Mouse (Mus musculus) heart, adult 2 months (tissue): Measurements from ENCODE around the gene Coro1a. TPM values are rescaled to one million over a fixed set of nuclear protein-coding genes. Genes with fewer than 3 reads are reported as not detected.

Source experiments
- DNase-seq, 2 experiments: peaks; one replicate each; pipeline ENCODE4 v3.0.0; 2021
- H3K27ac ChIP-seq: fragments of 200-600 bp; 2 replicates; pipeline ENCODE4 v1.8.1; 2022
- H3K27me3 ChIP-seq: fragments of 200-500 bp; 2 replicates; pipeline ENCODE4 v1.6.1; 2012; ENCODE audit warnings: mild to moderate bottlenecking, low read length, inconsistent platforms, mixed read lengths; ENCODE audit not compliant: control insufficient read depth, insufficient read depth
- H3K36me3 ChIP-seq: fragments of 200-500 bp; 2 replicates; pipeline ENCODE4 v1.6.1; 2012; ENCODE audit warnings: low read length, inconsistent platforms; ENCODE audit not compliant: control insufficient read depth, insufficient read depth
- H3K4me1 ChIP-seq: fragments of 200-500 bp; 2 replicates; pipeline ENCODE4 v1.6.1; 2011; ENCODE audit warnings: low read length; ENCODE audit not compliant: control insufficient read depth, insufficient read depth
- H3K4me3 ChIP-seq: fragments of 200-600 bp; 2 replicates; pipeline ENCODE4 v1.8.1; 2022
- H3K79me2 ChIP-seq: fragments of 200-500 bp; replicated peaks from 2 replicates; pipeline ENCODE4 v1.6.1; 2012; ENCODE audit warnings: mild to moderate bottlenecking, inconsistent platforms, low read length, moderate library complexity, mixed read lengths; ENCODE audit not compliant: control insufficient read depth, insufficient read depth
- H3K9ac ChIP-seq: fragments of 200-500 bp; 2 replicates; pipeline ENCODE4 v1.6.1; 2012; ENCODE audit warnings: low read depth, mild to moderate bottlenecking, control low read depth, inconsistent platforms, low read length, mixed read lengths
- CTCF ChIP-seq: fragments of 200-600 bp; IDR thresholded peaks from 2 replicates; pipeline ENCODE4 v1.8.1; 2022; ENCODE audit warnings: antibody characterized with exemption, mild to moderate bottlenecking, moderate library complexity
- EP300 ChIP-seq: fragments of 200-500 bp; IDR thresholded peaks from 2 replicates; pipeline ENCODE4 v1.6.1; 2011; ENCODE audit warnings: low read depth, low read length, control low read depth; ENCODE audit not compliant: insufficient read depth
- POLR2A ChIP-seq: fragments of 200-500 bp; IDR thresholded peaks from 2 replicates; pipeline ENCODE4 v1.6.1; 2011; ENCODE audit warnings: mild to moderate bottlenecking, low read depth, low read length, control low read depth; ENCODE audit not compliant: insufficient read depth
- WGBS: fragments of 180-500 bp; shearing (Covaris S2); methylation state at CpG from one replicate; pipeline ENCODE4 v1.1.7; 2018; 5-methylcytosine and 5-hydroxymethylcytosine counted together
- intact Hi-C: fragments of 180-260 bp; cut with DNase I; formaldehyde crosslinking; loops from one replicate; pipeline ENCODE4 v1.15.1; 2025
- polyA plus RNA-seq: library from polyadenylated mRNA; depleted of rRNA; stranded (reverse); fragments of >200 nt; gene quantifications from 2 replicates; pipeline ENCODE4 v1.2.3, GENCODE M21; 2012
- total RNA-seq, 2 experiments: library from RNA; stranded (reverse); gene quantifications; 2 replicates each; pipeline ENCODE4 v1.2.3; 2021

Coro1a gene
- total and polyA plus RNA-seq, 3 experiments, result 9.8 to 33.7 (median 12.1) TPM

DNA sequence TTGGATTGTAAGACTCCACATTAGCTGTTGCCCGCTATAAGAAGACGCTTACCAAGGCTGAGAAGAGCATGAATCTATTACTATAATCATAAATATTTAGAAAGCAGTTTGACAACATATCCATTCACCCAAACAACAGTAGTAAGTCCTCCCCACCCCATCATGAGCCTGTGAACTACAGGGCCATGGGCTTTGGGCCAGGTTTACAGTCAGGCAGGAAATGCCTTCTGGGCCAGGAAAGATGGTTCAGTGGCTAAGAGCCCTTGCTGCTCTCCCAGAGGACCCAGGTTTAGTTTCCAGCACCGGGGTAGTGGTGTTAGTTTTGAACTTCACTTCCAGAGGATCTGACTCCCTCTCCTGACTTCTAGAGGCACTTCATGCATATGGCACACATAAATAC lies 10.0 kb upstream of the Coro1a start:
- WGBS, result 81% methylated on average over 3 of the region's 3 CpGs
- H3K79me2 ChIP-seq, result no peaks in the 10 kb centered on the region
- no peak overlapping the region for H3K27ac ChIP-seq
- no peaks in the 10 kb centered on the region for H3K36me3 ChIP-seq
- H3K27me3 ChIP-seq, result no peaks in the 10 kb centered on the region
- H3K4me1 ChIP-seq, result no peaks in the 10 kb centered on the region
- DNase-seq, result no peak
- TF ChIP-seq CTCF, result no peak
- no peak for TF ChIP-seq EP300
- no peak for TF ChIP-seq POLR2A
- H3K9ac ChIP-seq, result no peak overlapping the region
- no peak overlapping the region for H3K4me3 ChIP-seq
- intact Hi-C loops, result no loop called here

DNA sequence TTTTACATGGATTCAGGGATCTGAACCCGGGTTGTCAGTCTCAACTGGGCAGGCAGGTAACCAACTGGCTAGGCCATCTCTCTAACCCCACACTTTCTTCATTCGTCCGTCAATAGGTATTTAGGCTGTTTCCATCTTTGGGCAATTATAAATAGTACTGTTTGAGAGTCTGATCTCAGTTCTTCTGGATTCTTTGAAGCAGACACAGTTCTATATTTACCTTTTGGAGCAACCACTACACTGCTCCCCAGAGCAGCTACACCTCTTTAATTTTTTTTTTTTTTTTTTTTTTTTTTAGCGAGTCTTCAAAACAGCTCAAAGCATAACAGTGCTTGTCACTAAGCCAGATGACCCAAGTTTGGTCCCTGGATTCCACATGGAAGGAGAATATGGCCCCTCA lies 8.1 kb upstream of the Coro1a start:
- Histone ChIP-seq H3K36me3 (no peaks in the 10 kb centered on the region), H3K9ac (no peak overlapping the region), H3K4me1 (no peaks in the 10 kb centered on the region), H3K27me3 (no peaks in the 10 kb centered on the region), H3K27ac (no peak overlapping the region), H3K79me2 (no peaks in the 10 kb centered on the region), H3K4me3 (no peak overlapping the region)
- WGBS, result 69% methylated on average over 4 of the region's 4 CpGs
- no peak for DNase-seq
- intact Hi-C loops, result no loop called here
- TF ChIP-seq EP300 (no peak), CTCF (no peak), POLR2A (no peak)

DNA sequence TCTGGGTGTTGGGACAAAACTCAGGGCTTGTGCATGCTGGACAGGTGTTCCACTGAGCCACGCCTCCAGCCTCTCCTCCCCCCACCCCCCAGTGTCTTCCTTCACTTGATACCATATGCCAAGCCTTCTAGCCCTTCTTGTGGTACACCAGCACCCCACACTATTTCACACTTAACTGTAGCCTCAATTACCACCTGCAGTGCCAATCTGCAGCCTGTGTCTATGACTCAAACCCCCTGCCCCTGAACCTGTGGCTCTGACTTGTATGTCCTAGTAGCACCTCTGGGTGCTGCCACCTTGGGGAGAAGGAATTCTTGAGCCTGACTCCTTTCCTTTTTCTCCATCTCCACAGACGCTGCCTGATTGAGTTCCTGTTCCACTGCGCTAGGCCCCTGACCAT lies 4.3 kb upstream of the Coro1a start:
- no peaks in the 10 kb centered on the region for H3K4me1 ChIP-seq
- no peak for TF ChIP-seq POLR2A
- no peak for TF ChIP-seq CTCF
- no peaks in the 10 kb centered on the region for H3K36me3 ChIP-seq
- no peak for DNase-seq
- no peaks in the 10 kb centered on the region for H3K27me3 ChIP-seq
- no peak overlapping the region for H3K9ac ChIP-seq
- no peaks in the 10 kb centered on the region for H3K79me2 ChIP-seq
- intact Hi-C loops, result no loop called here
- 74% methylated on average over 3 of the region's 3 CpGs for WGBS
- H3K4me3 ChIP-seq, result no peak overlapping the region
- no peak overlapping the region for H3K27ac ChIP-seq

DNA sequence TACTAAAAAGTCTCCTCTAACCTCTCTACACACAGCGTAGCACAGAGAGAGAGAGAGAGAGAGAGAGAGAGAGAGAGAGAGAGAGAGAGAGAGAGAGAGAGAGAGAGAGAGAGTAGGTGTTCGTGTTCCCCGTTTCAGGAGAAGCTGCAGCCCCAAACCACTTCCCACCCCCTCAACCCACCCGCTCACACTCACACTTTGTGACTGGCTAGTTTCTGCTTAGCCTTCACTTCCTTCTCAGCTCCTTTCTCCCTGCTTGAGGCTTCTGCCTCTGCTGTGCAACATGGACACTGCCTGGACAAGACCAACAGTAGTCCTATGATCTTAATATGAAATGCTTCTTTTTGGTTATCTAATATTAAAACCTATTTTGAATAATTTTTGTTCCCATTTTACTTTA lies 2.7 kb upstream of the Coro1a start:
- Histone ChIP-seq H3K79me2 (no peaks in the 10 kb centered on the region), H3K36me3 (no peaks in the 10 kb centered on the region), H3K9ac (no peak overlapping the region), H3K4me1 (no peaks in the 10 kb centered on the region), H3K27ac (no peak overlapping the region), H3K27me3 (no peaks in the 10 kb centered on the region), H3K4me3 (no peak overlapping the region)
- TF ChIP-seq EP300 (no peak), CTCF (no peak), POLR2A (no peak)
- no peak for DNase-seq
- WGBS, result 67% methylated on average over 4 of the region's 4 CpGs
- intact Hi-C loops, result no loop called here

DNA sequence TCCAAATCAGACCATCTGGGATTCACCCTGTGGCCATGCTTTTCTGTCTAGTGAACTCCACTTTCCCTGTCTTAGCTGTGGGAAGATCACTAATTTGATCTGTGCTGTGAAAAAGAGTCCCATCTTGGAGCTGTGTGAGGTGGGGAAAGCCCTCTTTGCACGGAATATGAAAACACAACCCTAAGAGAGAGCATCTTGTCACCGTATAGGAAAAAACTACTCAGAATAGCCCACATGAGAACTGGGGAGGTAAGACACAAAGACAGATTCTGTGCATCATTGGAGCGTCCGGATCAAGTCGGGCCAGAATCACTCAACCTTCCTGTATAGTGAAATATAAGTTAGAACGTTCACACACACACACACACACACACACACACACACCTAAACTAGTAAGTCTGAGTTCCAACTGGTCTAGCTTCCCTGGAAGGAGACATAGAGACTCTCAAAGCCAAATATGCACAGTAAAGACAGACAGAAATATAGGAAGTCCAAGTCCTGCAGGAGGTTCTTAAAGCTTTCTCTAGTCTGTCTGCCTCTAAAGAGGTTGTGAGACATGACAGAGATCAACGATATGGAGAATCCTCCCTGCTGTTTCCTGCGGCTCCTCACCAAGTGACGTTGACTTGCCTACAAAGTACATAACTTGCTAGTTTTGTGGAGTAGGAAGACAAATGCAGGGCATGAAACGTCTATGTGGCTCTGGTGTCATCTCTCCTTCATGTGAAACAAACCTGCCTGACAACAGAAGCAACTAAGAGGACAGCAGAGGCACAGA lies 777 bp upstream of the Coro1a start:
- Histone ChIP-seq H3K9ac (no peak overlapping the region), H3K36me3 (no peaks in the 10 kb centered on the region), H3K27ac (no peak overlapping the region), H3K4me3 (no peak overlapping the region), H3K79me2 (no peaks in the 10 kb centered on the region), H3K27me3 (peaks cover 3% of the 10 kb centered on the region), H3K4me1 (no peaks in the 10 kb centered on the region)
- DNase-seq, result no peak
- TF ChIP-seq EP300 (no peak), POLR2A (no peak), CTCF (no peak)
- intact Hi-C loops, result no loop called here
- WGBS, result 77% methylated on average over 10 of the region's 10 CpGs

DNA sequence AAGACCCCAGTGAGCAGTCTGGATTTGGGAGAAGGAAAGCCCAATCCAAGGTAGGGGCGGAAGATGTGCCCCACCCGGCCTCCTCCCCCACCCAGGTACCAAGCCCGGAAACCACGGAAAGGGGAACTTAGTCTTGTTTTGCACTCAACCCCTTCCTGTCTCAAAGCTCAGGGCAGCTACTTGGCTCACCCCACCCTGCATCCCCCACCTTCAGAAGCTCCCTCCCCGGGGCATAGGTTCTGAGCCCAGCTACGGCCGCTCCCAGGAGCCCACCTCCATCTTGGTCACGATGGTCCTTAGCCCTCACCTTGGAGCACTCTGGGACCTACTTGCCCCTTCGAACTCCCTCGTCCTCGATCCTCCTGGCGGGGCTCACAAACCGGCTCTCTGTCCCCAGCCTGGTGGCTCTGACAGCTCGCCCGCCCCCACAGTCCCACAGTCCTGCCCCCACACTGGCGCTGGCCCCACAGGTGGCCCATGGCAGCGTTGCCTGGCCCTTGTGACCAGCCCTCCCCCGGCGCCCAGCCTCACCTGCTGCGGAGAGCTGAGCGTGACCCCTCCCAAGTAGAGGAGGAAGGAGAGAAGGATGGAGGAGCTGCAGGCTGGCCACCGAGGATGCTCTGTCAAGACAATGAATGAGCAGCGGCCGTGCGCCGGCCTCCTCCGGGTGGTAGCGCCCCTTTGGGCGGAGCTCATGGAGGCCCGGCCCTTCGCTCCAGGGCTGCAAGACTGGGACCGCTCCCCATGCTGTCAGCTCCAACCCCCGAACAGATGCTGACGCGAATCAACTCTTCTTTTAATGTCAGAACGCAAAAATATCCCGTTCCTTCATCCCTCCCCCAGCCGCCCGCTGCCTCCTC lies 3.2 kb downstream of the Coro1a start:
- peak; percentile 80 to 87 for DNase-seq
- Histone ChIP-seq H3K4me1 (peaks cover 5% of the 10 kb centered on the region; the same call in 1 of the 2 replicates), H3K27me3 (peaks cover 3% of the 10 kb centered on the region), H3K4me3 (peak overlapping the region; percentile 35; the same call in 1 of the 2 replicates), H3K36me3 (no peaks in the 10 kb centered on the region), H3K79me2 (no peaks in the 10 kb centered on the region), H3K9ac (peak overlapping the region; percentile 51), H3K27ac (peak overlapping the region; percentile 28; the same call in 1 of the 2 replicates)
- intact Hi-C loops, result no loop called here
- TF ChIP-seq POLR2A, result peak; percentile 59; the same call in 1 of the 2 replicates
- TF ChIP-seq CTCF, result no peak
- WGBS, result 3% methylated on average over 39 of the region's 39 CpGs
